Mouse (Mus musculus): ENCODE measurements at regions not wholly inside any gene's neighbourhood (a gene's known extent, or its start where the extent isn't known, plus 50 kb on each side); places are given as distances from the start of the nearest gene placed in this dataset.

DNA sequence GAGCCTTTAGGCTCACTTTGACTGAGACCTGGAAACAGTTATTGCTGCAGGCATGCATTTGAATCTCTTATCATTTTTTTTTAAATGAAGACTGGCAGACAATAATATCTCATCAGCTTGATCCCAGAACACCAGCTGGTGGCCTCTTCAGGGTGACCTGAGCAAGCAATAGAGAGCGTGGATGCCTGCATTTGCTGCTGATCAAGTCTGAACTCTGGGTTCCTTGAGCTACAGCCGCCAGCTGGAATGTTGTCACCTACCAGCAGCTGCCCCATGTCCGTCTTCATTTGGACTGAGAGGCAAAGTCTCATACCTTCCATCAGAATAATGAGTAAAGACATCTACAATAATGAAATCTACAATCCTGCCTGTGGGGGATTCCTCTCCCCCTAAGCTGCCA lies 2466.3 kb upstream of the 5930422O12Rik start:
- TF ChIP-seq CTCF (IDR thresholded peaks at IDR 0.05) (no peak), EP300 (IDR thresholded peaks at IDR 0.05; ENCODE audit: insufficient read depth, low read depth, low read length) (no peak)
